Mouse (Mus musculus) forebrain, embryonic 11.5 days (tissue): ENCODE data around the gene Pole4. TPM values are rescaled to one million over a fixed set of nuclear protein-coding genes. Genes with fewer than 3 reads are reported as not detected.

Experiments used
- ATAC-seq: fragments of 200-750 bp; cut with Nextera tagmentation; replicated peaks from 2 replicates; pipeline ENCODE4 v1.8.0; 2017; ENCODE audit warnings: moderate TSS enrichment; ENCODE audit not compliant: low FRiP score
- DNase-seq: peaks from one replicate; pipeline ENCODE4 v3.0.0-alpha.2; 2017; ENCODE audit warnings: low spot score
- H3K27ac ChIP-seq: fragments of 300-500 bp; sonication (generic); 2 replicates; pipeline ENCODE4 v1.5.1; 2014; ENCODE audit warnings: low read depth, low read length
- H3K27me3 ChIP-seq: fragments of 300-500 bp; sonication (generic); 2 replicates; pipeline ENCODE4 v1.6.1; 2014; ENCODE audit warnings: mild to moderate bottlenecking, low read length, mixed read lengths; ENCODE audit not compliant: control insufficient read depth, insufficient read depth
- H3K36me3 ChIP-seq: fragments of 300-500 bp; sonication (generic); 2 replicates; pipeline ENCODE4 v1.6.1; 2014; ENCODE audit warnings: mild to moderate bottlenecking, low read length, moderate library complexity, mixed read lengths; ENCODE audit not compliant: control insufficient read depth, insufficient read depth
- H3K4me1 ChIP-seq: fragments of 300-500 bp; sonication (generic); replicated peaks from 2 replicates; pipeline ENCODE4 v1.6.1; 2014; ENCODE audit warnings: low read length, mixed read lengths; ENCODE audit not compliant: control insufficient read depth, insufficient read depth
- H3K4me2 ChIP-seq: fragments of 300-500 bp; sonication (generic); 2 replicates; pipeline ENCODE4 v1.6.1; 2014; ENCODE audit warnings: low read depth, mild to moderate bottlenecking, low read length, moderate library complexity, mixed read lengths; ENCODE audit not compliant: severe bottlenecking
- H3K4me3 ChIP-seq: fragments of 300-500 bp; sonication (generic); 2 replicates; pipeline ENCODE4 v1.5.1; 2014; ENCODE audit warnings: low read depth, low read length
- H3K9ac ChIP-seq: fragments of 300-500 bp; sonication (generic); 2 replicates; pipeline ENCODE4 v1.6.1; 2014; ENCODE audit warnings: low read length
- H3K9me3 ChIP-seq: fragments of 300-500 bp; sonication (generic); 2 replicates; pipeline ENCODE4 v1.6.1; 2016; ENCODE audit warnings: low read length, mixed read lengths; ENCODE audit not compliant: control insufficient read depth
- WGBS: fragments of 180-500 bp; shearing (Covaris S2); extraction: QIAGEN DNeasy Blood & Tissue Kit; methylation state at CpG from one replicate; pipeline ENCODE4 v1.1.7; 2014; 5-methylcytosine and 5-hydroxymethylcytosine counted together
- polyA plus RNA-seq: library from polyadenylated mRNA; unstranded; fragments of >200 nt; fragmentation: Nextera tagmentation; extraction: Ambion mirVana; gene quantifications from 2 replicates; pipeline ENCODE4 v1.2.1, GENCODE M21; 2014

The Pole4 gene
- polyA plus RNA-seq, 1 experiment from 2014 or later = 101 TPM

DNA sequence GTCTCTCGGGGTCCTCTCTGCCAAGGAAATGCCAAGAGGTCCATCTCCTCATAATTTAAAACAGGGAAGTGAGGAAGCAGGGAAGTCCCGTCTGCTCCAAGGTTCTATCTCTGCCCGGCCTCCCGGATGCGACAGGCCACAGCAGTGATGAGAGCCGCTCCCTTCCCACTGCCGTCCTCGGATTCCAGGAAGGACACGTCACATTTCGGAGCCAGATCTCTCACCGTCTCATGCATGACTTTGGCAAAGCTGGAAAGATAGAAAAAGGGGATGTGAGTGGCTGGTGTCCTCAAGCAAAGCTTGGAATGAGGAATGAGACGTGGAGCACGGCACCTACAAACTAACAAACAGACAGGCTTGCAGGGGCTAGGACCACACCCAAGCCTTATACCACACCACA lies 22.0 kb upstream of the Pole4 start:
- Histone ChIP-seq H3K9ac (no peak overlapping the region), H3K27ac (no peak overlapping the region), H3K4me3 (no peak overlapping the region), H3K4me2 (no peak overlapping the region), H3K9me3 (no peaks in the 10 kb centered on the region), H3K36me3 (peaks cover 4% of the 10 kb centered on the region; the same call in 1 of the 2 replicates), H3K4me1 (no peaks in the 10 kb centered on the region; the same call in none of the 2 replicates), H3K27me3 (no peaks in the 10 kb centered on the region)
- WGBS = 95% methylated on average over 13 of the region's 13 CpGs
- ATAC-seq (no peak), DNase-seq (no peak)

DNA sequence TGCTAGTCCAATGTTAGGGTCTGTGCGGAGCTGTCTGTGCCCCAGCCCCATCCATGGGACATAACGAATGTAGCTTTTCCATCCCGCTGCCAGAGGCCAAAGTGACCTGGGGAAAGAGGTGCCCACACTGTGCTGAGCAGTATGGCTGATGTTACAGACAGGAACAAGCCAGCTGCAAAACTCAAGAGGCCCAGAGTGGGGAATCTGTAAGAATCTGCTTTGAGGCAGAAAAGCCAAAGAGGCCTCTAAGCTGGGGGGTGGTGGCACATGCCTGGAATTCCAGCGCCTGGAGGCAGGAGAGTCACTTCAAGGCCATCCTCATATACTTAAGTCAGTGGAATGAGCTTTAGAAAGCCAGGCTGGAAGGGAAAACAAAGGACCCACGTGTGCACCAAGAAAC lies 18.2 kb upstream of the Pole4 start:
- peak; percentile 46; the same call in 1 of the 2 replicates for ATAC-seq
- WGBS = 43% methylated on average over 5 of the region's 5 CpGs

DNA sequence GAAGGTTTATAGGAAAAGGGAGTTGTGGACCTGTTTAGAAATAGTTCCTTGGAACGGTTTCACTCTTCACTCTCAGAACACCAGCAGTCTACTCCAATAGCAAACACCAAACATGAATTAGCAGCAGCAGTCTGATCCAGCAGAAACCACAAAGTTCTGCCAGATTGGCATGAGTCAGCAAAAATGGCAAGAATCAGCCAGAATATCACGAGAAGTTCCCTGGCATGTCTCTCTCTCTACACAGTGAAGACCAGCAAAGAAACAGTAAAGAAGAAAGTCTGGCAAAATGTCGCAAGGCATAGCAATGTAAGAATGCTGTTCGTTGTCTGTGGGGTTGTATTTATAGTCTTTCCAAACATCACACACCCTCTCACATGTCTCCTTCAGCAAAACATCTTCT lies 11.0 kb upstream of the Pole4 start:
- Histone ChIP-seq H3K4me1 (no peaks in the 10 kb centered on the region), H3K4me2 (no peak overlapping the region), H3K27ac (no peak overlapping the region), H3K27me3 (no peaks in the 10 kb centered on the region), H3K36me3 (no peaks in the 10 kb centered on the region), H3K4me3 (no peak overlapping the region), H3K9me3 (no peaks in the 10 kb centered on the region), H3K9ac (no peak overlapping the region)
- DNase-seq = no peak
- no peak for ATAC-seq
- 87% methylated on average over 4 of the region's 4 CpGs for WGBS

More for the DNA sequence above, 18.2 kb upstream of the Pole4 start:
- no peaks in the 10 kb centered on the region; the same call in none of the 2 replicates for H3K4me1 ChIP-seq
- no peak overlapping the region for H3K4me3 ChIP-seq
- peak overlapping the region; percentile 23 for H3K9ac ChIP-seq
- peak; percentile 56 for DNase-seq
- peak overlapping the region; percentile 48; the same call in 1 of the 2 replicates for H3K27ac ChIP-seq
- no peaks in the 10 kb centered on the region for H3K9me3 ChIP-seq
- no peaks in the 10 kb centered on the region for H3K27me3 ChIP-seq
- no peak overlapping the region for H3K4me2 ChIP-seq
- peaks cover 4% of the 10 kb centered on the region; the same call in 1 of the 2 replicates for H3K36me3 ChIP-seq

DNA sequence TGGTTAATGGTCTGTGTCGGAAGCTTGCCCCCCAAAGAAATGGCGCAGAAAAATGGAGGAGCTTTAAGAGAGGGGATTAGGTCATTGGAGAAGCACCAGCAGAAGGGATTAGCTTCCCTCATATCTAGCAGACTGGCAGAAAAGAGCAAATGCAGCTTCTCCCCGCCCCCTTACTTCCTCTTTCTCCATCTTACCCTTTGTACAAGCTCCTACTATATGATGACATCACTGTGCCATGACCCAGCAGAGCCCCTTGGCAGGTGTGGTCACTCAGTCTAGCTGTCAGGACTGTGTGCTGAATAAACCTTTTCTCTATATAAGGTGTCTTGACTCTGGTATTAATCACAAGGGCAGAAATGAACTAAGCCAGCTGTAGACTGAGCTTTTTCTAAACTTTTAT lies 10.5 kb upstream of the Pole4 start:
- Histone ChIP-seq H3K9me3 (no peaks in the 10 kb centered on the region), H3K36me3 (no peaks in the 10 kb centered on the region), H3K4me2 (no peak overlapping the region), H3K27me3 (no peaks in the 10 kb centered on the region), H3K27ac (no peak overlapping the region), H3K4me1 (no peaks in the 10 kb centered on the region), H3K4me3 (no peak overlapping the region), H3K9ac (no peak overlapping the region)
- WGBS = 80% methylated on average over 3 of the region's 3 CpGs
- no peak for ATAC-seq
- DNase-seq = no peak

DNA sequence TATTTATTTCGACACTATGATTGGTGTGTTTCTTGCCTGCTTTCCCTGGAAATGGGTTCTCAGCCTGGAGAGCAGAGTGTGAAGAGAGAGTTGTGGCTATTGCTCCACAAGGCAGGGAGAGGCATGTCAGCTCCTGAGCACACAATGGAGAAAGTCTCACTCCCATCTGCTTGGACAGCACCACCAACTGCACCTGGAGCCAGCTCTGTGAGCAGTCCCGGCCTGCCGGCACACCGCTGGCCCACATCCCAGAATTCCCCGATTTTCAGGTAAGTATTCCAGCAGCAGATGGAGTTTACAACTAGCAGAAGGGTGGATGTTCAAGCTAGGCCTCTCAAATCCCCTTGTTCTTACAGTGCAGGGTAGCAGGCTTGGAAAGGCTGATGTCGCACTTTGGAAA lies 10.1 kb upstream of the Pole4 start:
- WGBS = 90% methylated on average over 6 of the region's 6 CpGs

DNA sequence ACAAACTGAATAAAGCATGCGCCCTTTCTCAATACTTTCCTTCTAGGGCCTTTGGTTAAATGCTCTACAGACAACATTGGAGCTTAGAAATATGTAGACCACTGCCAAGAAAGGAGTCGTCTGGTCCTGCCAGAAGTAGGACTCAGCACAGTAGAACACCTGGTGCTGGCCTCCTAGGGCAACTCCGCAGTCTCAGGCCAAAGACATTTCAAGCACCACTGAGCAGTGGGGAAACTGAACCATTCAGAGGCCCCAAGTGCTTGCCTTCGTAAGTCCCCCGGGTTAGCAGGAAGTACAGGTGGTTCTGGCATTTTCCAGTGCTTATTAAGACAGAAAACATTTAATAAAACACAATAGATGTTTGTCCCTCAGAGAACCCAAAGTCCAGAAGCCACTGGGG lies 9.7 kb upstream of the Pole4 start:
- no peak overlapping the region for H3K4me2 ChIP-seq
- H3K4me3 ChIP-seq = no peak overlapping the region
- ATAC-seq (no peak), DNase-seq (no peak)
- H3K4me1 ChIP-seq = no peaks in the 10 kb centered on the region
- no peaks in the 10 kb centered on the region for H3K27me3 ChIP-seq
- H3K9ac ChIP-seq = no peak overlapping the region
- no peaks in the 10 kb centered on the region for H3K9me3 ChIP-seq
- H3K27ac ChIP-seq = no peak overlapping the region
- H3K36me3 ChIP-seq = no peaks in the 10 kb centered on the region
- WGBS = 86% methylated on average over 5 of the region's 5 CpGs

More for the DNA sequence above, 10.1 kb upstream of the Pole4 start:
- Histone ChIP-seq H3K9ac (no peak overlapping the region), H3K27ac (no peak overlapping the region), H3K9me3 (no peaks in the 10 kb centered on the region), H3K4me3 (no peak overlapping the region), H3K27me3 (no peaks in the 10 kb centered on the region), H3K4me2 (no peak overlapping the region), H3K4me1 (no peaks in the 10 kb centered on the region), H3K36me3 (no peaks in the 10 kb centered on the region)
- ATAC-seq = no peak
- DNase-seq = no peak

DNA sequence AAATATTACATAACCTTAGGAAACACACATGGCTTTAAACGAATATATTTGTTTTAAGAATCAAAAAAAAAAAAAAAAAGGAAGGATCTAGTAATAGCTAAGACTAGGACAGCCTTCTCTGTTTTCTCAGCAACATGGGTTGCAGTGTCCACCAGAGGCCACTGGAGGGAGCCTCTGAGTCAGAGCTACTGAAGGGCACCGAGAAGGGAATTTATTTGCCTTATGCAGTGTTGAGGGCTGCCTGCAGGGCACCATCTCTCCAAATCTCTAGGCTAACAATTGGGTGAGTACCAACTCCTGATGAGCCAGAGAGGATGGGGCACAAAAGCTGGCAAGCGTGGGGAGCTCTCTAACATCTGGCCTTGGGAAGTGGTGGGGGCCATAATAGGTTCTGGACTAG lies 9.1 kb upstream of the Pole4 start:
- WGBS = 8% methylated on average over 3 of the region's 3 CpGs
- Histone ChIP-seq H3K27ac (no peak overlapping the region), H3K4me2 (no peak overlapping the region), H3K4me1 (no peaks in the 10 kb centered on the region), H3K4me3 (no peak overlapping the region), H3K36me3 (no peaks in the 10 kb centered on the region), H3K9ac (no peak overlapping the region), H3K27me3 (no peaks in the 10 kb centered on the region), H3K9me3 (no peaks in the 10 kb centered on the region)
- ATAC-seq (peak; percentile 49), DNase-seq (peak; percentile 82)

DNA sequence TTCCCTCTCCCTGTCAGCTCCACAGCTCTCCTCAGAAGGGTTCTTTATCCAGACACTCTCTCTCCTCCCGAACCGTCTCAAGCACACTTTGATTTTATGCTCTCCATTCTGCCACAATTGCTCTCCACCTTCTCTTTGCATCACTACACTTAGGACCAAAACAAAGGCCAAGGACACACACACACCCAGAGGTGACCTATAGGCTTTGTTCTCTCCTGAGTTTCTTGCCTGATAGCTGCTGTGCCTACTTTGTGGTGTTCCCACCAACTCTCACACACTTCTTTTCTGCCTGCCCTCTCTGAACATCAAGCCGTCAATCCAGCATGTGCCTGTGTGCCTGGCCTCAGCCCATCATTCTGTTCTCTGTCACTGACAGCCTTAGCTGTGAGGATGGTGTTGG lies 2.6 kb upstream of the Pole4 start:
- Histone ChIP-seq H3K9me3 (no peaks in the 10 kb centered on the region), H3K36me3 (no peaks in the 10 kb centered on the region), H3K4me1 (no peaks in the 10 kb centered on the region), H3K27ac (no peak overlapping the region), H3K4me2 (no peak overlapping the region), H3K9ac (no peak overlapping the region), H3K27me3 (no peaks in the 10 kb centered on the region), H3K4me3 (no peak overlapping the region)
- WGBS = 76% methylated on average over 3 of the region's 3 CpGs
- ATAC-seq (no peak), DNase-seq (no peak)

DNA sequence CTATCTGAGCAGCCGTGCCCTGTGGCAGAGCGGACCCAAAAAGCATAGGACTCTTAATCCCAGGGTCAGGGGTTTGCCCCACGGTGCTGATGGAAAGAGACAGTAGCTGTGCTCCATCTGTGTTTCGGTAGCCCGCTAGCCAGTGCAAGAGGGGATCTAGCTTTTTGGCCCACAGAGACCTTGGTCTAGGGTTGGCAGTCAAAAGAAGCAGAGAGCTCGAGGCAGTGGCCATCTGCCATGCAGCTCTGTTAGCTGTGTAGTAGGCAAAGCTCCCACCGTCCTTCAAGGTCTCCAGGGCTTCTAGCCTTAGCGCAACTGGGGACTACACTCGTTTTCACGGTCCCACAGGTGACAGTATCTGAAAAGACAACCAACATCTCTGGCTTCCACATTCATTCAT lies 2.1 kb upstream of the Pole4 start:
- Histone ChIP-seq H3K27ac (no peak overlapping the region), H3K9me3 (no peaks in the 10 kb centered on the region), H3K4me1 (no peaks in the 10 kb centered on the region), H3K9ac (no peak overlapping the region), H3K4me2 (no peak overlapping the region), H3K27me3 (no peaks in the 10 kb centered on the region), H3K4me3 (no peak overlapping the region), H3K36me3 (no peaks in the 10 kb centered on the region)
- DNase-seq = no peak
- ATAC-seq = no peak
- 92% methylated on average over 10 of the region's 10 CpGs for WGBS
